Mouse (Mus musculus): ENCODE measurements around the gene Zfand5. TPM values are rescaled to one million over a fixed set of nuclear protein-coding genes. Genes with fewer than 3 reads are reported as not detected.
"Not testable (repeated sequence)": the region's sequence is repeated elsewhere in the genome, so short reads cannot be mapped to it uniquely, and the experiment has no call there.

Zfand5 gene
- 100 to 1,000 TPM; 146 to 182 (median 163) TPM for total RNA-seq (2022)

- peak; percentile 94 to 97 for DNase-seq (ENCODE audit: low spot score in 2 of 2)
These were observed at the start of gene Zfand5 for GRCm38 (mm10) chr19:21271741-21272654. TSS of gene Zfand5 (plus strand) at chr19:21272278.

- DNase-seq (ENCODE audit: low spot score in 2 of 2), result peak in 1 of 2 experiments; percentile 57
These were observed 44.9 kb upstream of the Zfand5 start for GRCm38 (mm10) chr19:21227131-21227530.

GRCm38 (mm10) chr19:21227754-21228153, 44.3 kb upstream of the Zfand5 start:
- no peak for DNase-seq (ENCODE audit: low spot score in 2 of 2)

GRCm38 (mm10) chr19:21248730-21249129, 23.3 kb upstream of the Zfand5 start:
- DNase-seq (ENCODE audit: low spot score in 2 of 2), result not testable (repeated sequence)

- no peak for DNase-seq (ENCODE audit: low spot score in 2 of 2)
These were observed 18.2 kb upstream of the Zfand5 start for GRCm38 (mm10) chr19:21253846-21254245.

- DNase-seq (ENCODE audit: low spot score in 2 of 2), result no peak
These were observed 16.2 kb upstream of the Zfand5 start for GRCm38 (mm10) chr19:21255920-21256319.

GRCm38 (mm10) chr19:21259453-21259852, 12.6 kb upstream of the Zfand5 start:
- DNase-seq (ENCODE audit: low spot score in 2 of 2), result no peak

- no peak for DNase-seq (ENCODE audit: low spot score in 2 of 2)
These were observed 11.8 kb upstream of the Zfand5 start for GRCm38 (mm10) chr19:21260280-21260679.

GRCm38 (mm10) chr19:21271186-21271585, 892 bp upstream of the Zfand5 start:
- DNase-seq (ENCODE audit: low spot score in 2 of 2), result peak in 1 of 2 experiments; percentile 29

- peak in 1 of 2 experiments; percentile 43 for DNase-seq (ENCODE audit: low spot score in 2 of 2)
These were observed 692 bp downstream of the Zfand5 start for GRCm38 (mm10) chr19:21272655-21273284.

GRCm38 (mm10) chr19:21273440-21273839, 1.4 kb downstream of the Zfand5 start:
- DNase-seq (ENCODE audit: low spot score in 2 of 2), result no peak

GRCm38 (mm10) chr19:21274181-21274591, 2.1 kb downstream of the Zfand5 start:
- DNase-seq (ENCODE audit: low spot score in 2 of 2), result peak; percentile 9 to 74

- no peak for DNase-seq (ENCODE audit: low spot score in 2 of 2)
These were observed 2.6 kb downstream of the Zfand5 start for GRCm38 (mm10) chr19:21274714-21275113.

GRCm38 (mm10) chr19:21276317-21276716, 4.2 kb downstream of the Zfand5 start:
- DNase-seq (ENCODE audit: low spot score in 2 of 2), result no peak

- no peak for DNase-seq (ENCODE audit: low spot score in 2 of 2)
These were observed 14.5 kb downstream of the Zfand5 start for GRCm38 (mm10) chr19:21286421-21287097.

GRCm38 (mm10) chr19:21297411-21297810, 25.3 kb downstream of the Zfand5 start:
- DNase-seq (ENCODE audit: low spot score in 2 of 2), result no peak

GRCm38 (mm10) chr19:21301787-21302186, 29.7 kb downstream of the Zfand5 start:
- no peak for DNase-seq (ENCODE audit: low spot score in 2 of 2)

GRCm38 (mm10) chr19:21307755-21308154, 35.7 kb downstream of the Zfand5 start:
- DNase-seq (ENCODE audit: low spot score in 2 of 2), result no peak

- DNase-seq (ENCODE audit: low spot score in 2 of 2), result not testable (repeated sequence)
These were observed 38.3 kb downstream of the Zfand5 start for GRCm38 (mm10) chr19:21310364-21310763.

- DNase-seq (ENCODE audit: low spot score in 2 of 2), result no peak
These were observed 43.6 kb downstream of the Zfand5 start for GRCm38 (mm10) chr19:21315701-21316100.

GRCm38 (mm10) chr19:21319618-21320017, 47.5 kb downstream of the Zfand5 start:
- no peak for DNase-seq (ENCODE audit: low spot score in 2 of 2)

GRCm38 (mm10) chr19:21325333-21325732, 53.3 kb downstream of the Zfand5 start:
- DNase-seq (ENCODE audit: low spot score in 2 of 2), result no peak

Data from left cerebral cortex, adult 8-10 months (tissue).